Mouse (Mus musculus): ENCODE results near the gene Tas2r120.
"Not testable (repeated sequence)": the region's sequence is repeated elsewhere in the genome, so short reads cannot be mapped to it uniquely, and the experiment has no call there.

The Tas2r120 gene

GRCm38 (mm10) chr6:132656653-132657052, at the start of gene Tas2r120:
Tas2r120 (plus strand) TSS chr6:132656953.
- no peak for DNase-seq

DNA sequence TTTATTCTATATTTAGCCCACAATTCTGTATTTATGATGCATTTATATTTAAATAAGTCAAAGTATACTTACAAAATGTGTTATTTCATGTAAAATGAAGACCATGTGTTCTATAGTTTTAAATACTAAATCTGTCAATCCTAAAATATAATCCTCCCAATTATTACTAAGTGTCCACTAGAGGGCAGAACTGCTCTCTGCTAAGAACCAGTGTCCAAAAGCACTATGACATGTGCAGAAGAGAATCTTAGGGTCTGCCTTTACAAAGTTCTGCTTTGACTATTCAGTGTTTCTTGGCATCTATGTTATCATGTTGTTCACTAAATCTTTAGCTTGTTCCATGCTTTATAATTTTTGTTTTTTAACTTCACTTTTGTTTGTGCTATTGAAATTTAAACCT, 7.4 kb upstream of the Tas2r120 start:
- no peak for DNase-seq

DNA sequence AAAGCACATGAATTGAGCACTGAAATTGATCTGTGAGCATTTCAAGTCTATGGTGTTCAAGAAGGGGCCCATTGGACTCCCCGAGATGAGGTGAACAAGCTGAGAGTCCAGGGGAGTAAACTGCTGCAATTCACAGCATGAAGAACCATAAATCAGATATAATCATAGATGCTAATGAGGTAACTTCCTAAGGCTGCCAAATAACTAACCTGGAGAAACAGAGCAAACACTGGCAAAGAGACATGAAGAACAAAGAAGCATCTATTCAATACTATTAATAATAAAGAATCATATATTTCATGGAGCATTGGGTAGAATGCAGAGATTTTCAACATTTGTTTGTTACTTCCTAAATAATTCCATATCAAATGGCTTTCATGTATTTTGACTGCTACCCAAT, 5.3 kb upstream of the Tas2r120 start, which contains the start of gene A630073D07Rik:
Gene A630073D07Rik, minus strand, starts transcription at position 101 of the 400 bp plus-strand sequence.
- no peak for DNase-seq

DNA sequence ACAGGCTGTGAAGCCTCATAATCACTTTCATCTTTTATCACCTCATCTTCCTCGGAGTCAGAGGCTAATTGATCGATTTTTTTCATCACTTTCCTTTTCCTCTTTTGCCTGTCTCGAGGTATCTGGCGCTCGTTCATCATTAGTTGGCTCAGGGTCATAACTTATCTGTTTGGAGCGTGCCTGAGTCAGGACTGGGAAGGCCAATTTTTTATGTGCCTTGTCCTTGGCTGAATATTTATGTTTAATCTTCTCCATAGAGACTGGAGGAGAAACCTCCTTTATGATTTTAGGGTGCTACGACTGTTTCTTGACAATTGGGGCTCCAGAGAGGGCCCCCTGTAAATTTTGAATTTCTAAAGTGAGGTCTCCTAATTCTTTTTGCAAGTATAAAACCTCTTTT, 34.8 kb downstream of the Tas2r120 start:
- not testable (repeated sequence) for DNase-seq

- DNase-seq, result no peak
Observed at GRCm38 (mm10) chr6:132700907-132701306, 44.2 kb downstream of the Tas2r120 start, which contains the start of gene Tas2r121. Tas2r121 (minus strand) TSS chr6:132701007.

Measured in kidney, adult 8-10 months (tissue).